Mouse (Mus musculus) heart, postnatal 0 days (tissue): ENCODE data around the gene Myo1b. TPM values are rescaled to one million over a fixed set of nuclear protein-coding genes. Genes with fewer than 3 reads are reported as not detected.
A peak's percentile ranks its signal among the peaks of the same experiment; 100 is the strongest.

Experiments
- ATAC-seq: fragments of 200-750 bp; cut with Nextera tagmentation; 2 replicates; pipeline ENCODE4 v1.8.0; 2017; ENCODE audit warnings: low read depth, moderate number of reproducible peaks, moderate library complexity; ENCODE audit not compliant: insufficient read depth
- DNase-seq: peaks from one replicate; pipeline ENCODE4 v3.0.0-alpha.2; 2016; ENCODE audit warnings: low spot score
- H3K27ac ChIP-seq: fragments of 300-500 bp; sonication (generic); 2 replicates; pipeline ENCODE4 v1.5.1; 2014; ENCODE audit warnings: low read depth, mild to moderate bottlenecking
- H3K27me3 ChIP-seq: fragments of 300-500 bp; sonication (generic); 2 replicates; pipeline ENCODE4 v1.6.1; 2014; ENCODE audit warnings: low read length, mixed read lengths; ENCODE audit not compliant: control insufficient read depth, insufficient read depth
- H3K36me3 ChIP-seq: fragments of 300-500 bp; sonication (generic); replicated peaks from 2 replicates; pipeline ENCODE4 v1.6.1; 2014; ENCODE audit warnings: low read length, mixed read lengths; ENCODE audit not compliant: control insufficient read depth, insufficient read depth
- H3K4me1 ChIP-seq: fragments of 300-500 bp; sonication (generic); 2 replicates; pipeline ENCODE4 v1.6.1; 2014; ENCODE audit warnings: antibody characterized with exemption; ENCODE audit not compliant: control insufficient read depth, insufficient read depth
- H3K4me2 ChIP-seq: fragments of 300-500 bp; sonication (generic); 2 replicates; pipeline ENCODE4 v1.6.1; 2014; ENCODE audit warnings: low read depth, mild to moderate bottlenecking, low read length, moderate library complexity
- H3K4me3 ChIP-seq: fragments of 300-500 bp; sonication (generic); 2 replicates; pipeline ENCODE4 v1.5.1; 2014; ENCODE audit warnings: low read depth, low read length
- H3K9ac ChIP-seq: fragments of 300-500 bp; sonication (generic); replicated peaks from 2 replicates; pipeline ENCODE4 v1.6.1; 2014; ENCODE audit warnings: low read depth, low read length, mixed read lengths
- H3K9me3 ChIP-seq: fragments of 300-500 bp; sonication (generic); replicated peaks from 2 replicates; pipeline ENCODE4 v1.6.1; 2016; ENCODE audit warnings: low read length; ENCODE audit not compliant: control insufficient read depth
- CTCF ChIP-seq: IDR thresholded peaks from 2 replicates; pipeline ENCODE4 v1.5.1; 2016; ENCODE audit warnings: antibody characterized with exemption, control low read depth, low read depth
- EP300 ChIP-seq: IDR thresholded peaks from 2 replicates; pipeline ENCODE4 v1.6.1; 2016; ENCODE audit warnings: antibody characterized with exemption, low read depth
- WGBS: fragments of 180-500 bp; shearing (Covaris S2); extraction: QIAGEN DNeasy Blood & Tissue Kit; methylation state at CpG from one replicate; pipeline ENCODE4 v1.1.7; 2014; 5-methylcytosine and 5-hydroxymethylcytosine counted together
- polyA plus RNA-seq: library from polyadenylated mRNA; unstranded; fragments of >200 nt; fragmentation: Nextera tagmentation; extraction: Ambion mirVana; gene quantifications from 2 replicates; pipeline ENCODE4 v1.2.1, GENCODE M21; 2015
- total RNA-seq: library from RNA; depleted of rRNA; stranded (reverse); fragments of >200 nt; gene quantifications from 2 replicates; pipeline ENCODE4 v1.2.3, GENCODE M21; 2014; ENCODE audit warnings: low replicate concordance

The Myo1b gene
- total and polyA plus RNA-seq, 2 experiments from 2014 or later: 12.6 to 24.3 TPM

- no peak overlapping the region for H3K4me2 ChIP-seq
- 69% methylated on average over 5 of the region's 5 CpGs for WGBS
- H3K4me1 ChIP-seq: no peaks in the 10 kb centered on the region
- H3K9me3 ChIP-seq: no peaks in the 10 kb centered on the region
- peaks cover 31% of the 10 kb centered on the region; the same call in 1 of the 2 replicates for H3K36me3 ChIP-seq
- no peak for ATAC-seq
- peak overlapping the region; percentile 34; the same call in 1 of the 2 replicates for H3K27ac ChIP-seq
- no peak for DNase-seq
- H3K9ac ChIP-seq: no peak overlapping the region
- H3K4me3 ChIP-seq: no peak overlapping the region
- H3K27me3 ChIP-seq: no peaks in the 10 kb centered on the region
- TF ChIP-seq CTCF (no peak), EP300 (no peak)
These were observed 145.4 kb downstream of the Myo1b start for GRCm38 (mm10) chr1:51770504-51770871.

- WGBS: 86% methylated on average over 12 of the region's 12 CpGs
- no peak overlapping the region for H3K4me3 ChIP-seq
- no peaks in the 10 kb centered on the region for H3K9me3 ChIP-seq
- TF ChIP-seq EP300 (no peak), CTCF (no peak)
- H3K36me3 ChIP-seq: peaks cover 29% of the 10 kb centered on the region; the same call in 1 of the 2 replicates
- H3K4me1 ChIP-seq: no peaks in the 10 kb centered on the region
- ATAC-seq (no peak), DNase-seq (no peak)
- no peak overlapping the region for H3K4me2 ChIP-seq
- no peak overlapping the region for H3K9ac ChIP-seq
- H3K27me3 ChIP-seq: no peaks in the 10 kb centered on the region
- H3K27ac ChIP-seq: peak overlapping the region; percentile 34; the same call in 1 of the 2 replicates
These were observed 145.9 kb downstream of the Myo1b start for GRCm38 (mm10) chr1:51769815-51770503.

DNA sequence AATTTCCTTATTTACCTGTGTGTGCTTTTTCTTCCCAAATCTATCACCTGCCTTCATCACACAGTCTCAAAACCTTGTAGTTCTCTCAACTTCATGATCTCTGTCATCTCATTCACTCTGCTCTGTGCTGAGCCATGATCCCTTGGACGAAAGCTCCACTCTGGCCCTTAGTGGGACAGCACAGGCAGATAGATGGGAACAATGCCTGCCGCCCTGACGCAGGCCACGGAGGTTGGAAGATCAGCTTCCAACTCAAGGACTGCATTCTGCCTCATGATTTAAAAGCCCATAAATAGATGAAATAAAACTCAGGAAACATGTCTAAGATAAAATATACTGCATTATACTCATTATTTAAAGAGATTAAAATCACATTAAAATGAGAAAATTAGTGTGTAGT is 149.6 kb downstream of the Myo1b start:
- no peak for DNase-seq
- H3K36me3 ChIP-seq: peaks cover 29% of the 10 kb centered on the region
- H3K4me1 ChIP-seq: no peaks in the 10 kb centered on the region
- no peak overlapping the region for H3K9ac ChIP-seq
- no peak overlapping the region for H3K4me2 ChIP-seq
- WGBS: 89% methylated on average over 4 of the region's 4 CpGs
- TF ChIP-seq EP300 (no peak), CTCF (no peak)
- no peaks in the 10 kb centered on the region for H3K27me3 ChIP-seq
- H3K4me3 ChIP-seq: no peak overlapping the region
- no peaks in the 10 kb centered on the region for H3K9me3 ChIP-seq
- no peak overlapping the region for H3K27ac ChIP-seq
- no peak for ATAC-seq

- DNase-seq (no peak), ATAC-seq (no peak)
- H3K4me2 ChIP-seq: no peak overlapping the region; the same call in 1 of the 2 replicates
- H3K4me3 ChIP-seq: no peak overlapping the region
- H3K9me3 ChIP-seq: no peaks in the 10 kb centered on the region
- no peaks in the 10 kb centered on the region for H3K4me1 ChIP-seq
- H3K36me3 ChIP-seq: peaks cover 34% of the 10 kb centered on the region
- H3K27ac ChIP-seq: no peak overlapping the region
- no peak for TF ChIP-seq EP300
- TF ChIP-seq CTCF: no peak
- 40% methylated on average over 5 of the region's 5 CpGs for WGBS
- no peaks in the 10 kb centered on the region for H3K27me3 ChIP-seq
- H3K9ac ChIP-seq: no peak overlapping the region
These were observed 150.7 kb downstream of the Myo1b start for GRCm38 (mm10) chr1:51765156-51765555.

- no peak overlapping the region for H3K4me3 ChIP-seq
- no peaks in the 10 kb centered on the region for H3K9me3 ChIP-seq
- no peak overlapping the region for H3K9ac ChIP-seq
- H3K4me1 ChIP-seq: no peaks in the 10 kb centered on the region
- DNase-seq (no peak), ATAC-seq (no peak)
- no peak for TF ChIP-seq CTCF
- no peak for TF ChIP-seq EP300
- no peak overlapping the region for H3K4me2 ChIP-seq
- no peaks in the 10 kb centered on the region for H3K27me3 ChIP-seq
- H3K27ac ChIP-seq: no peak overlapping the region
- 86% methylated on average over 6 of the region's 6 CpGs for WGBS
- peaks cover 37% of the 10 kb centered on the region for H3K36me3 ChIP-seq
These were observed 156.2 kb downstream of the Myo1b start for GRCm38 (mm10) chr1:51759657-51760056.
